In the genomic region with DNA sequence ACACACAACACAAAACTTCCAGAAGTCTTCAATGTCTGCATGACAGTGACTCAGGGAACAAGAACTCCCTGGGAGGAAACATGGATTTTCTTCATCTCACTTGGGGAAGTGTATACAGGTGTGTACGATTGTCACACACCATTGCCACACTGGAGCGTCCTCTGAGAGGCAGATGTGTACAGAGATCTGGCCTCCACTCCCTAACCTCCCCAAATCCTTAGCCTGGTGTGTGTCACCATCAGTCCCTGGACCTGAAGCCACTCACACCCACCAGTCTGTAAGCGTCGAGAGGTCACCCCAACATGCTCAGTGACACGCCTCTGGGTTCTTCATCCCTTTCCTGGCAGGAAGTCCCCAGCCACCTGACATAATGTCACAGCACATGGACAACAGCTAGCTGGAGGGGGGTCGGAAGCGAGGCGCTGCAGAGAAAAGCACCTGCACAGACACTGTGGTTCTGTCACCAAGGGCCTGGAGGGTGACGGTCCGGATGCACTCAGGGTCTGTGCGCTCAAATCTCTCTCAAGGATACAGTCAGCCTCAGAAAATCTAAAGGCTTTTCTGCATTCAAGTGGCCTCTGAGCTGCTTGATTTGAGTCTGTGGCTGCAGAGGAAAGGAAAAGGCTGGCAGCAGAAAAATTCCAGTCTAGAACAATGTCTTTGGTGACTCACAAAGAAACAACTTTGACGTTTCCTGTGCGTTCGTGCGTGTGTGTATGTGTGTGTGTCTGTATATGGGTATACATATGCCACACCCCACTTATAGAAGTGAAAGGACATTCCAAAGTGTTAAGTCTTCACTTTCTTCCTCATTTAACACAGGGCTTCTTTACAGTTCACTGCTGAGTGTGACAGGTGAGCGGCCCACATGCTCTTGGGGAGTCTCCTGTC, we compare ENCODE assay signal across 16 mouse cellular contexts.
A peak's percentile ranks its signal among the peaks of the same experiment; 100 is the strongest.
DNase-seq lines count a peak whose midpoint lies in the region; ATAC-seq and TF ChIP-seq lines count a peak whose summit lies in the region.
"Had no signal": no experiment of that assay in that cellular context is flagged by ENCODE, and none has a peak within 500 bp of the region (broad histone marks: within the 10 kb centered on the region; RNA-seq: fewer than 3 reads in every experiment).

No protein-coding gene starts in this region.

- no peak overlapping the region for H3K9ac ChIP-seq in midbrain, embryonic 14.5 days (replicated peaks; ENCODE audit: low read length)
- H3K9ac ChIP-seq: embryonic facial prominence, embryonic 15.5 days; forebrain, embryonic 15.5 days had no signal

- peaks cover 16% of the 10 kb centered on the region for H3K4me1 ChIP-seq in embryonic fibroblast, embryonic 13.5 days (ENCODE audit: control insufficient read depth, insufficient read depth, low read length)
- H3K4me1 ChIP-seq in midbrain, embryonic 14.5 days (ENCODE audit: control insufficient read depth, insufficient read depth, low read length) = no peaks in the 10 kb centered on the region; the same call in 1 of the 2 replicates

- TF ChIP-seq POLR2A in embryonic fibroblast, embryonic 13.5 days (IDR thresholded peaks at IDR 0.05; ENCODE audit: low read depth, low read length) = no peak; the same call in 1 of the 2 replicates

- DNase-seq in 3T3-L1 (ENCODE audit: low read depth, low spot score) = peak; percentile 83
- peak; percentile 65 for DNase-seq in CD4-positive helper T cell, adult 2 months (ENCODE audit: low read depth, low spot score)
- DNase-seq in thymus, postnatal 0 days (ENCODE audit: low spot score) = peak; percentile 62
- DNase-seq in frontal cortex, postnatal 14 days (ENCODE audit: low spot score in 2 of 2) = no peak
- DNase-seq in midbrain, embryonic 14.5 days = no peak
- DNase-seq: cerebellum, adult 11-12 months; gastrocnemius, adult 2 months; heart, postnatal 14 days; layer of hippocampus, adult 9-11 months had no signal

- 95% methylated on average over 16 of the region's 16 CpGs for WGBS in midbrain, embryonic 14.5 days

- H3K36me3 ChIP-seq in midbrain, embryonic 14.5 days (ENCODE audit: control insufficient read depth, insufficient read depth, low read length) = no peaks in the 10 kb centered on the region
- H3K36me3 ChIP-seq: embryonic facial prominence, embryonic 15.5 days; forebrain, embryonic 15.5 days had no signal

- no peak overlapping the region for H3K4me3 ChIP-seq in embryonic fibroblast, embryonic 13.5 days (ENCODE audit: insufficient read depth, low read length)
- H3K4me3 ChIP-seq in midbrain, embryonic 14.5 days (replicated peaks; ENCODE audit: low read depth, low read length) = no peak overlapping the region
- H3K4me3 ChIP-seq: embryonic facial prominence, embryonic 15.5 days; forebrain, embryonic 15.5 days; gastrocnemius, adult 2 months; myocyte had no signal

- H3K27ac ChIP-seq in embryonic fibroblast, embryonic 13.5 days (ENCODE audit: insufficient read depth, low read length) = peak overlapping the region; percentile 92
- H3K27ac ChIP-seq in midbrain, embryonic 14.5 days (replicated peaks; ENCODE audit: low read depth, low read length) = no peak overlapping the region
- H3K27ac ChIP-seq: embryonic facial prominence, embryonic 15.5 days; gastrocnemius, adult 2 months; kidney, postnatal 0 days had no signal

- no peaks in the 10 kb centered on the region for H3K27me3 ChIP-seq in midbrain, embryonic 14.5 days (ENCODE audit: control insufficient read depth, insufficient read depth, low read length)
- H3K27me3 ChIP-seq: forebrain, embryonic 15.5 days had no signal

- H3K4me2 ChIP-seq in midbrain, embryonic 14.5 days (ENCODE audit: low read length) = no peak overlapping the region
- H3K4me2 ChIP-seq: embryonic facial prominence, embryonic 15.5 days; forebrain, embryonic 15.5 days had no signal

- no peaks in the 10 kb centered on the region for H3K9me3 ChIP-seq in midbrain, embryonic 14.5 days (ENCODE audit: control insufficient read depth, low read length)
- H3K9me3 ChIP-seq: embryonic facial prominence, embryonic 15.5 days; forebrain, embryonic 15.5 days had no signal

- ATAC-seq in midbrain, embryonic 14.5 days (ENCODE audit: low FRiP score, low TSS enrichment) = no peak
- no peak for ATAC-seq in cerebellum, adult (ENCODE audit: insufficient number of reproducible peaks, low FRiP score, low TSS enrichment)
- ATAC-seq: forebrain, embryonic 15.5 days; inflammation-experienced regulatory T-cells, adult 6 months had no signal

- no peak for TF ChIP-seq CTCF in embryonic fibroblast, embryonic 13.5 days (IDR thresholded peaks at IDR 0.05; ENCODE audit: borderline replicate concordance, insufficient read depth, low read length)

Comparison
In these comparisons a context has a peak if more than half of its experiments do, and no peak if none do; other contexts are left out.
1. DNase-seq: peak in 3T3-L1 (single experiment), CD4-positive helper T cell, adult 2 months (single experiment) and thymus, postnatal 0 days (single experiment); none in frontal cortex, postnatal 14 days (0 of 2) and midbrain, embryonic 14.5 days (single experiment).